Mouse (Mus musculus) R1 (cell line): ENCODE measurements around the gene Slc10a7.

Experiments
- DNase-seq: peaks from one replicate; pipeline ENCODE4 v3.0.0-alpha.2; 2018; ENCODE audit warnings: low read depth, low spot score

Slc10a7 gene

GRCm38 (mm10) chr8:78732995-78733512 lies 223.9 kb downstream of the Slc10a7 start:
- no peak for DNase-seq

- DNase-seq, result no peak
These were observed 225.8 kb downstream of the Slc10a7 start for GRCm38 (mm10) chr8:78734721-78735517.

- DNase-seq, result no peak
These were observed 229.2 kb downstream of the Slc10a7 start for GRCm38 (mm10) chr8:78738304-78738703.

GRCm38 (mm10) chr8:78740936-78741335 lies 231.8 kb downstream of the Slc10a7 start:
- no peak for DNase-seq

GRCm38 (mm10) chr8:78741496-78741895 lies 232.3 kb downstream of the Slc10a7 start:
- no peak for DNase-seq

GRCm38 (mm10) chr8:78741965-78742364 lies 232.8 kb downstream of the Slc10a7 start:
- DNase-seq, result no peak

GRCm38 (mm10) chr8:78742453-78742852 lies 233.3 kb downstream of the Slc10a7 start:
- no peak for DNase-seq

GRCm38 (mm10) chr8:78747052-78747451 lies 237.9 kb downstream of the Slc10a7 start:
- DNase-seq, result no peak

GRCm38 (mm10) chr8:78748701-78749100 lies 239.6 kb downstream of the Slc10a7 start:
- DNase-seq, result no peak

GRCm38 (mm10) chr8:78749861-78750825 lies 241.0 kb downstream of the Slc10a7 start:
- no peak for DNase-seq

- DNase-seq, result no peak
These were observed 242.0 kb downstream of the Slc10a7 start for GRCm38 (mm10) chr8:78751151-78751550.

GRCm38 (mm10) chr8:78754986-78755385 lies 245.8 kb downstream of the Slc10a7 start:
- no peak for DNase-seq

- no peak for DNase-seq
These were observed 250.0 kb downstream of the Slc10a7 start for GRCm38 (mm10) chr8:78759139-78759538.

- DNase-seq, result no peak
These were observed 255.8 kb downstream of the Slc10a7 start for GRCm38 (mm10) chr8:78764976-78765375.

- DNase-seq, result no peak
These were observed 256.4 kb downstream of the Slc10a7 start for GRCm38 (mm10) chr8:78765556-78765955.

- DNase-seq, result no peak
These were observed 261.4 kb downstream of the Slc10a7 start for GRCm38 (mm10) chr8:78770584-78770983.

- DNase-seq, result peak; percentile 23
These were observed 262.1 kb downstream of the Slc10a7 start for GRCm38 (mm10) chr8:78771256-78771655.

GRCm38 (mm10) chr8:78776816-78777215 lies 267.7 kb downstream of the Slc10a7 start:
- no peak for DNase-seq
